Mouse (Mus musculus) neural tube, embryonic 14.5 days (tissue): ENCODE data around the gene Supt3. TPM values are rescaled to one million over a fixed set of nuclear protein-coding genes. Genes with fewer than 3 reads are reported as not detected.

ENCODE experiments used
- ATAC-seq: fragments of 200-750 bp; cut with Nextera tagmentation; 2 replicates; pipeline ENCODE4 v1.8.0; 2017; ENCODE audit warnings: low read depth, mild to moderate bottlenecking, moderate TSS enrichment, moderate library complexity
- H3K27ac ChIP-seq: fragments of 300-500 bp; sonication (generic); 2 replicates; pipeline ENCODE4 v1.5.1; 2014; ENCODE audit warnings: low read depth, mild to moderate bottlenecking, control low read depth, low read length, moderate library complexity, mixed read lengths
- H3K27me3 ChIP-seq: fragments of 300-500 bp; sonication (generic); 2 replicates; pipeline ENCODE4 v1.6.1; 2014; ENCODE audit warnings: low read length; ENCODE audit not compliant: control insufficient read depth, insufficient read depth
- H3K36me3 ChIP-seq: fragments of 300-500 bp; sonication (generic); 2 replicates; pipeline ENCODE4 v1.6.1; 2014; ENCODE audit warnings: low read length, mixed read lengths; ENCODE audit not compliant: control insufficient read depth, insufficient read depth
- H3K4me1 ChIP-seq: fragments of 300-500 bp; sonication (generic); 2 replicates; pipeline ENCODE4 v1.6.1; 2014; ENCODE audit warnings: low read length; ENCODE audit not compliant: control insufficient read depth, insufficient read depth
- H3K4me2 ChIP-seq: fragments of 300-500 bp; sonication (generic); 2 replicates; pipeline ENCODE4 v1.6.1; 2014; ENCODE audit warnings: mild to moderate bottlenecking, low read depth, low read length, control low read depth
- H3K4me3 ChIP-seq: fragments of 300-500 bp; sonication (generic); 2 replicates; pipeline ENCODE4 v1.5.1; 2014; ENCODE audit warnings: low read depth, low read length, control low read depth, mixed read lengths
- H3K9ac ChIP-seq: fragments of 300-500 bp; sonication (generic); replicated peaks from 2 replicates; pipeline ENCODE4 v1.6.1; 2014; ENCODE audit warnings: low read depth, mild to moderate bottlenecking, control low read depth, low read length, mixed read lengths
- H3K9me3 ChIP-seq: fragments of 300-500 bp; sonication (generic); 2 replicates; pipeline ENCODE4 v1.6.1; 2016; ENCODE audit warnings: low read length; ENCODE audit not compliant: control insufficient read depth
- WGBS: fragments of 180-500 bp; shearing (Covaris S2); extraction: QIAGEN DNeasy Blood & Tissue Kit; methylation state at CpG from one replicate; pipeline ENCODE4 v1.1.7; 2014; 5-methylcytosine and 5-hydroxymethylcytosine counted together
- polyA plus RNA-seq: library from polyadenylated mRNA; unstranded; fragments of >200 nt; fragmentation: Nextera tagmentation; extraction: Ambion mirVana; gene quantifications from 2 replicates; pipeline ENCODE4 v1.2.1, GENCODE M21; 2014

The Supt3 gene
- polyA plus RNA-seq, 1 experiment from 2014 or later, result 27.5 TPM

DNA sequence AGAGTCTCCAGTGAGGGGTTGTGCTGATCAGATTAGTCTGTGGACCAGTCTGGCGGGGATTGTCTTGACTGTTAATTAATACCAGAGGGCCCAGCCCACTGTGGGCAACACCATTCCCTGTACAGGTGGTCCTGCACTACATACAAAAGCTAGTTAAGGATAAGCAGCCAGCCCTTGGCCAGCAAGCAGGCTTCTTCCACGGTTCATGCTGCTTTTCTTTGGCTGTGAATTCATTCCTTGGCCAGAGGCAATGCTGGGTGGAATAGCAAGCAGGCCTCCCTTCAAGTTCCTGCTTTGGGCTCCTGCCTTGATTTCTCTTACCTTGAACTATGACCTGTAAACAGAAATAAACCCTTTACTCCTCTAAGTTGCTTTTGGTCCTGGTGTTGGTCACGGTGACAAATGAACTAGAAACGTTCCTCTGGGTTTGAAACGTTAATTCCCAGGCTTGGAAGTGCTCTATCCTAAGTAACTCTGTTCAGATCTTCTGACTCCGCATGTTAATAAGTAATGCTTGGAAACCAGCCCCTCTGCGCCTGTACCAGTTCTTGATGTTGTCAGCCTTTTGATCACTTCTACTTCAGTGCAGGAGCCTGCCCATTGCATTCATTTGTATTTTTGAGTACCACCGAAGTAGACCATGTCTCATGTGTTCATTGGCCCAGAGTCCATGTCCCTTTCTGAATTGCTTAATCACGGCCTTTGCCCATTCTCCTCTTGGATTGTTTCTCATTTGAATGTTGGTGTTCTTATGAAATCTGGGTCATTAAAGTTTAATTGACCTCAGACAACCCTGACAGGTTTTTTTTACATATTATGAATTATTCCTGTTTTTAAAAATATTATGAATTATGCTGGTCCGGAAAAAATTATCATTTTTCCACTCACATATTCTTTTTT lies 356.8 kb downstream of the Supt3 start:
- WGBS, result 92% methylated on average over 10 of the region's 10 CpGs
- Histone ChIP-seq H3K27ac (no peak overlapping the region), H3K36me3 (no peaks in the 10 kb centered on the region), H3K4me3 (no peak overlapping the region), H3K9me3 (no peaks in the 10 kb centered on the region), H3K4me1 (no peaks in the 10 kb centered on the region), H3K4me2 (no peak overlapping the region), H3K9ac (no peak overlapping the region), H3K27me3 (no peaks in the 10 kb centered on the region)
- ATAC-seq, result no peak

DNA sequence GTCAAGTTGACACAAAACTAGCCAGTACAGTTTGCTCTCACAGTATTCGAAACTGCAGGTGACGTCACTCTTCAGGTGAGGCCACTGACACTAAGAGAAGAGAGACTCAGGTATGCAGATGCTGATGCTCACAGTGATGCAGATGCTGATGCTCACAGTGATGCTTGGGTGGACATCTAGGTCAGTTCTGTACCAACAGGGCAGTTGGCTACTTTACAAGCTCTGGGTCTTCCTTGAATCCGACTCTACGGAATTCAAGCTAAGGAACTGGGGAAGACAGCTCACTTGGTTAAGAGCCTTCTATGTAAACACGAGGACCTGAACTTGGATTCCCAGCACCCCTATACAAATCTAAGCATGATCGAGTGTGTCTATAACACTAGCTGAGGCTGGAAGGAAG lies 359.5 kb downstream of the Supt3 start:
- Histone ChIP-seq H3K36me3 (no peaks in the 10 kb centered on the region), H3K4me1 (no peaks in the 10 kb centered on the region), H3K4me3 (no peak overlapping the region), H3K27me3 (no peaks in the 10 kb centered on the region), H3K9me3 (no peaks in the 10 kb centered on the region), H3K9ac (no peak overlapping the region), H3K27ac (no peak overlapping the region), H3K4me2 (no peak overlapping the region)
- 93% methylated on average over 6 of the region's 6 CpGs for WGBS
- no peak for ATAC-seq

DNA sequence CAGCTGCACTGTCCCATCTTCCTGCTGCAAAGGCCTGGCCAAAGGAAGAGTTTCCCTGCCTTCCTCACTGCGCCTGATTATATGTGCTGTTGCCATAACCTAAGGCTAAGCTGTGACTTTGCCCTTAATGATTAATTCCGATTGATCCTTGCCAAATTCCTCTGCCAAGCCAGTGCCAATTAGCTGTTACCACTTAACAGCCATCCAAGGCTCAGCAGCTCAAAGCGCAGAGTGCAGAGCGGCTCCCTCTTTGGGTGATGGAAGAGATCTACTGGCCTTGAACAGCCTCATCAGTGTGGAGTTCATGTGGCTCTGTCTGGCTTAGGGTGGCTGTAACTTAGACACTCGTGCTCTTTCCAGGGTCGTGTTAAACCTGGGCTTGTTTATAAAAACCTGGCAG lies 366.1 kb downstream of the Supt3 start:
- ATAC-seq, result no peak
- WGBS, result 87% methylated on average over 6 of the region's 6 CpGs

GRCm38 (mm10) chr17:45144656-45145055 lies 367.7 kb downstream of the Supt3 start:
- no peaks in the 10 kb centered on the region for H3K9me3 ChIP-seq
- ATAC-seq, result no peak
- H3K9ac ChIP-seq, result no peak overlapping the region
- H3K36me3 ChIP-seq, result no peaks in the 10 kb centered on the region
- 68% methylated on average over 14 of the region's 14 CpGs for WGBS
- no peak overlapping the region for H3K27ac ChIP-seq
- H3K4me3 ChIP-seq, result no peak overlapping the region
- no peak overlapping the region for H3K4me2 ChIP-seq
- no peaks in the 10 kb centered on the region for H3K27me3 ChIP-seq
- H3K4me1 ChIP-seq, result no peaks in the 10 kb centered on the region

More for the DNA sequence above, 366.1 kb downstream of the Supt3 start:
- no peak overlapping the region for H3K9ac ChIP-seq
- H3K4me2 ChIP-seq, result no peak overlapping the region
- H3K27ac ChIP-seq, result no peak overlapping the region
- no peaks in the 10 kb centered on the region for H3K4me1 ChIP-seq
- H3K27me3 ChIP-seq, result no peaks in the 10 kb centered on the region
- H3K9me3 ChIP-seq, result no peaks in the 10 kb centered on the region
- no peak overlapping the region for H3K4me3 ChIP-seq
- no peaks in the 10 kb centered on the region for H3K36me3 ChIP-seq

DNA sequence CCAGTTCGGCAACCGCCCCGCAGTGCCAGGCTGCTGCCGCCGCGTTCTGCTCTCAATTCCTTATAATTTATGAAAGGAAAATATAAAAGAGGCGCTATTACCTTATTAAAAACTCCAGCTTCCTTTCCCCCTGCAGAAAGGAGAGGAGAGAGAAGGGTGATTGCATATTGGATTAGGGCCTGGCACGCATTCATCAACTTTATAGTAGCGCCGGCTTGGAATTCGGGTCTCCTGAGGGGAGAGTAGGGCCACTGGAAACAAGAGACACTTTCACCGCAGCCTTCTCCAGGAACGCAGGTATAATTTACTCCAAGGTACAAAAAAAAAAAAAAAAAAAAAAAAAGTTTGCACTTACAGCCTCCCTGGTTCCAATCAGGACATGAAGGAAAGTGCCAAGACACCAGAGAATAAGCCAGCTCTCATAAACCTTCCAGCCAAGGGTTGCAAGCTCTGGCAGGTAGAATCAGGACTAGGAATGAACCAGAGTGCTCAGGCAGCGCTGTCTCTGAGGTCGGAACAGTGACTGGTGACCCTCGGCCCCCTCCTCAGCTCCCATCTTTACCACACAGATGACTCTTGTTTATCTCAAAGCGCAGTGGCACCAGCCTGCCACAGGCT lies 374.5 kb downstream of the Supt3 start:
- H3K4me3 ChIP-seq, result no peak overlapping the region
- H3K27ac ChIP-seq, result no peak overlapping the region
- ATAC-seq, result no peak
- H3K36me3 ChIP-seq, result no peaks in the 10 kb centered on the region
- H3K4me1 ChIP-seq, result no peaks in the 10 kb centered on the region
- WGBS, result 63% methylated on average over 17 of the region's 17 CpGs
- H3K27me3 ChIP-seq, result no peaks in the 10 kb centered on the region
- no peaks in the 10 kb centered on the region for H3K9me3 ChIP-seq
- H3K4me2 ChIP-seq, result no peak overlapping the region
- no peak overlapping the region for H3K9ac ChIP-seq

DNA sequence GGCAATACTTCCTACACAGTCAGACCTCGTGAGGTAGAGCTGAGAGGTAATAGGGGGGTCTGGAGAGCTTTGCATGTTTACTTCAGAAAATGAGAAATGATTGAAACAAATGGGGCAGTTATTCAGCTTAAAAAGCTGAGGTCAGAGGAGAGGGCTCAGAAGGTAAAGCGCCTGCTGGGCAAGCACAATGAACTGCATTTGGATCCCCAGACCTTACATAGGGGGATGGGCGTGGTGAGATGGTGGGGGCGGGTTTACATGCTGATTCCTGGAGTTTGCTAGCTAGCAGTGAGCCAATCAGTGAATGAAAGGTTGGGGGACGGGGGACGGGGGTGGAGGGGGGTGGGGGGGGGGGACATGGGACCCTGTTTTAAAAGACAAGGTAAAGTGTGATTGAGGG lies 376.8 kb downstream of the Supt3 start:
- 11% methylated on average over 6 of the region's 6 CpGs for WGBS
- H3K4me2 ChIP-seq, result no peak overlapping the region
- H3K27me3 ChIP-seq, result no peaks in the 10 kb centered on the region
- H3K9me3 ChIP-seq, result no peaks in the 10 kb centered on the region
- H3K4me1 ChIP-seq, result no peaks in the 10 kb centered on the region
- no peak overlapping the region for H3K4me3 ChIP-seq
- no peak for ATAC-seq
- no peak overlapping the region for H3K9ac ChIP-seq
- H3K36me3 ChIP-seq, result no peaks in the 10 kb centered on the region
- H3K27ac ChIP-seq, result no peak overlapping the region

- Histone ChIP-seq H3K36me3 (no peaks in the 10 kb centered on the region), H3K4me1 (no peaks in the 10 kb centered on the region), H3K27ac (no peak overlapping the region), H3K4me2 (no peak overlapping the region), H3K27me3 (no peaks in the 10 kb centered on the region), H3K9ac (no peak overlapping the region), H3K4me3 (no peak overlapping the region), H3K9me3 (no peaks in the 10 kb centered on the region)
- WGBS, result 75% methylated on average over 16 of the region's 16 CpGs
- ATAC-seq, result no peak
Measured at GRCm38 (mm10) chr17:45158171-45158691, 381.3 kb downstream of the Supt3 start.

DNA sequence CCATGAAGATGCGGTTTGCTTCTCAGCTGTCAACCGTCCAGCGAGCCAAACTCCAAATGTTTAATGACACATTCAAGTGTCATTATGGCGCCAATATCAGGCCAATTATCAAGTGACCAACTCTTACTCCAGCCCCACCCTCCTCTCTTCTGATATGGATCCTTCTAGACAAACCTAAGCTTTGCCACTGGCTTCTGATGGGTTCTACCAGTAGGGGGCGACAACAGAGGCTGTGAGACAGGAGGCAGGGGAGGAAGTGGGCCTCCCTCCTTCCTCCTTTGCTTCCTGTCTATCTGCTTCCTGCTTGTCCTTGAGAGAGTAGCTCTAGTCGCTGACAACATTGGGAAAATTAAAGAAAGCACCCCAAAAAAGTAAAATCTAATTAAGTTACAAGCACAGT lies 383.7 kb downstream of the Supt3 start:
- Histone ChIP-seq H3K9ac (no peak overlapping the region), H3K4me2 (no peak overlapping the region), H3K36me3 (no peaks in the 10 kb centered on the region), H3K27me3 (no peaks in the 10 kb centered on the region), H3K27ac (no peak overlapping the region), H3K4me3 (no peak overlapping the region), H3K9me3 (no peaks in the 10 kb centered on the region), H3K4me1 (no peaks in the 10 kb centered on the region)
- 91% methylated on average over 6 of the region's 6 CpGs for WGBS
- ATAC-seq, result no peak

- Histone ChIP-seq H3K36me3 (no peaks in the 10 kb centered on the region), H3K4me1 (0 out of 2 replicates have a peak, but pooled peaks cover 2% of the 10 kb centered on the region), H3K9me3 (no peaks in the 10 kb centered on the region), H3K27me3 (no peaks in the 10 kb centered on the region), H3K27ac (no peak overlapping the region), H3K9ac (no peak overlapping the region), H3K4me2 (no peak overlapping the region), H3K4me3 (no peak overlapping the region)
- peak; percentile 74 for ATAC-seq
- WGBS, result 18% methylated on average over 4 of the region's 4 CpGs
Measured at GRCm38 (mm10) chr17:45165741-45166140, 388.8 kb downstream of the Supt3 start.
